Mouse (Mus musculus) liver, embryonic 15.5 days (tissue): ENCODE data around the gene Agtrap. TPM values are rescaled to one million over a fixed set of nuclear protein-coding genes. Genes with fewer than 3 reads are reported as not detected.
A peak's percentile ranks its signal among the peaks of the same experiment; 100 is the strongest.
"Not testable (repeated sequence)": the region's sequence is repeated elsewhere in the genome, so short reads cannot be mapped to it uniquely, and the experiment has no call there.

Source experiments
- ATAC-seq: fragments of 200-750 bp; cut with Nextera tagmentation; 2 replicates; pipeline ENCODE4 v1.8.0; 2017; ENCODE audit warnings: moderate number of reproducible peaks, mild to moderate bottlenecking, moderate library complexity; ENCODE audit not compliant: insufficient read depth
- H3K27ac ChIP-seq: fragments of 300-500 bp; sonication (generic); replicated peaks from 2 replicates; pipeline ENCODE4 v1.5.1; 2015; ENCODE audit warnings: mild to moderate bottlenecking, inconsistent platforms
- H3K27me3 ChIP-seq: fragments of 300-500 bp; sonication (generic); 2 replicates; pipeline ENCODE4 v1.6.1; 2015; ENCODE audit warnings: mild to moderate bottlenecking, inconsistent platforms
- H3K36me3 ChIP-seq: fragments of 300-500 bp; sonication (generic); replicated peaks from 2 replicates; pipeline ENCODE4 v1.6.1; 2015; ENCODE audit warnings: moderate library complexity, mild to moderate bottlenecking, inconsistent platforms
- H3K4me1 ChIP-seq: fragments of 300-500 bp; sonication (generic); replicated peaks from 2 replicates; pipeline ENCODE4 v1.6.1; 2015; ENCODE audit warnings: inconsistent platforms
- H3K4me2 ChIP-seq: fragments of 300-500 bp; sonication (generic); 2 replicates; pipeline ENCODE4 v1.6.1; 2015; ENCODE audit warnings: moderate library complexity, mild to moderate bottlenecking, inconsistent platforms
- H3K4me3 ChIP-seq: fragments of 300-500 bp; sonication (generic); replicated peaks from 2 replicates; pipeline ENCODE4 v1.5.1; 2015; ENCODE audit warnings: mild to moderate bottlenecking, inconsistent platforms
- H3K9ac ChIP-seq: fragments of 300-500 bp; sonication (generic); 2 replicates; pipeline ENCODE4 v1.6.1; 2015; ENCODE audit warnings: moderate library complexity, mild to moderate bottlenecking, inconsistent platforms
- H3K9me3 ChIP-seq: fragments of 300-500 bp; sonication (generic); replicated peaks from 2 replicates; pipeline ENCODE4 v1.6.1; 2016; ENCODE audit warnings: inconsistent platforms
- whole genome bisulfite sequencing: fragments of 180-500 bp; shearing (Covaris S2); methylation state at CpG from one replicate; pipeline ENCODE4 v1.1.7; 2015; ENCODE audit warnings: mixed read lengths; ENCODE audit not compliant: insufficient replicate concordance; 5-methylcytosine and 5-hydroxymethylcytosine counted together
- polyA plus RNA-seq: library from polyadenylated mRNA; unstranded; fragments of >200 nt; fragmentation: Nextera tagmentation; extraction: Ambion mirVana; gene quantifications from 2 replicates; pipeline ENCODE4 v1.2.1, GENCODE M21; 2015

Agtrap gene
- polyA plus RNA-seq, 1 experiment from 2014 or later, result 11.0 TPM

- Histone ChIP-seq H3K4me3 (no peak overlapping the region), H3K9me3 (no peaks in the 10 kb centered on the region), H3K36me3 (peaks cover 62% of the 10 kb centered on the region), H3K9ac (no peak overlapping the region), H3K27ac (no peak overlapping the region), H3K4me2 (no peak overlapping the region), H3K4me1 (peaks cover 19% of the 10 kb centered on the region), H3K27me3 (no peaks in the 10 kb centered on the region)
- WGBS, result 60% methylated on average over 5 of the region's 5 CpGs
- ATAC-seq, result no peak
Observed at GRCm38 (mm10) chr4:148057661-148058209, 30.1 kb downstream of the Agtrap start.

GRCm38 (mm10) chr4:148056801-148057200, 31.0 kb downstream of the Agtrap start:
- peak overlapping the region; percentile 51 for H3K27ac ChIP-seq
- peaks cover 72% of the 10 kb centered on the region for H3K36me3 ChIP-seq
- 83% methylated on average over 4 of the region's 4 CpGs for WGBS
- no peaks in the 10 kb centered on the region for H3K27me3 ChIP-seq
- no peak overlapping the region for H3K9ac ChIP-seq
- peak; percentile 45 for ATAC-seq
- no peaks in the 10 kb centered on the region for H3K9me3 ChIP-seq
- H3K4me3 ChIP-seq, result no peak overlapping the region
- H3K4me1 ChIP-seq, result peaks cover 19% of the 10 kb centered on the region
- H3K4me2 ChIP-seq, result no peak overlapping the region

DNA sequence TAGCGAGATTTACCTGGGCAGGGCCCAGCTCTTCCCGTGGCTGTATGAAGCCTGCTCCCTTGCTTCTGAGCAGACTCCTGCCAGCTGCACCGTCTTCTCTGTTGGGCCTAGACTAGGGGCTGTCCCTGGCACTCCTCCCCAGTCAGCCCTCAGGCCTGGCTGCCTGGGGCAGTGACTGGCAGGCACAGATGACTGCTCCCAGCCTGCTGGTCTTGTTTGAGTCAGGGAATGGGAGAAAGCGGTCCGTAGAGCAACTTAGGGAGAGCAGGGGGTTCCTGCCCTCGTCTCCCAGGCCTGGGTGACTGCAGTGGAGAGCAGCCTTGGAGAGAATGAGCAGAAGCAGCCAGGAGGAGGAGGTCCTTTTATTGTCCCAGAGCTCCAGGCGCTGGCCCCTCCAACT, 31.6 kb downstream of the Agtrap start:
- ATAC-seq, result no peak
- no peak overlapping the region for H3K4me3 ChIP-seq
- no peaks in the 10 kb centered on the region for H3K9me3 ChIP-seq
- H3K27ac ChIP-seq, result peak overlapping the region; percentile 51; the same call in 1 of the 2 replicates
- peaks cover 77% of the 10 kb centered on the region for H3K36me3 ChIP-seq
- peaks cover 19% of the 10 kb centered on the region for H3K4me1 ChIP-seq
- H3K9ac ChIP-seq, result no peak overlapping the region
- H3K27me3 ChIP-seq, result no peaks in the 10 kb centered on the region
- WGBS, result 74% methylated on average over 7 of the region's 7 CpGs
- H3K4me2 ChIP-seq, result no peak overlapping the region

DNA sequence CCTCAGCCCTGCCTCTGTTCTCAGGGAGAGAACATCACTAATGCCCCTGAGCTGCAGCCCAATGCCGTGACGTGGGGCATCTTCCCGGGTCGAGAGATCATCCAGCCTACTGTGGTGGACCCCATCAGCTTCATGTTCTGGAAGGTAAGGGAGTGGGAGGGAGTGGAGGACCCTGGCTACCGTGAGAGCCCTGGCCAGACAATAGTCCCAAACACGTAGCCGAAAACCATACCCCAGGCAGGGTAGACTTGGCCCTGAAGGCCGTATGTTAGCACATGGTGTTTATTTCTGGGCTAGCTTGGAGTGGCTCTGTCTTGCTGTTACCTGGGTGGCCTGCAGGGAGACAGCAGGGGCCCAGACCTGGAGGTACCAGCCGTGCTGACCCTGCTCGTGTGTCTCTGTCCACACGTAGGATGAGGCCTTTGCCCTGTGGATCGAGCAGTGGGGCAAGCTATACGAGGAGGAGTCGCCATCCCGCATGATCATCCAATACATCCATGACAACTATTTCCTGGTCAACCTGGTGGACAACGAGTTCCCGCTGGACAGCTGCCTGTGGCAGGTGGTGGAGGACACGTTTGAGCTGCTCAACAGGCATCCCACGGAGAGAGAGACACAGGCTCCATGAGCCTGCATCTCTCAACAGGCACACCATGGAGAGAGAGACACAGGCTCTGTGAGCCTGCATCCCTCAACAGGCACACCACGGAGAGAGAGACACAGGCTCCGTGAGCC, 32.7 kb downstream of the Agtrap start:
- H3K9me3 ChIP-seq, result no peaks in the 10 kb centered on the region
- peaks cover 16% of the 10 kb centered on the region for H3K4me1 ChIP-seq
- no peak overlapping the region for H3K4me2 ChIP-seq
- H3K4me3 ChIP-seq, result no peak overlapping the region
- no peak overlapping the region for H3K27ac ChIP-seq
- peaks cover 88% of the 10 kb centered on the region for H3K36me3 ChIP-seq
- H3K27me3 ChIP-seq, result no peaks in the 10 kb centered on the region
- ATAC-seq, result no peak
- 87% methylated on average over 21 of the region's 21 CpGs for WGBS
- H3K9ac ChIP-seq, result no peak overlapping the region

DNA sequence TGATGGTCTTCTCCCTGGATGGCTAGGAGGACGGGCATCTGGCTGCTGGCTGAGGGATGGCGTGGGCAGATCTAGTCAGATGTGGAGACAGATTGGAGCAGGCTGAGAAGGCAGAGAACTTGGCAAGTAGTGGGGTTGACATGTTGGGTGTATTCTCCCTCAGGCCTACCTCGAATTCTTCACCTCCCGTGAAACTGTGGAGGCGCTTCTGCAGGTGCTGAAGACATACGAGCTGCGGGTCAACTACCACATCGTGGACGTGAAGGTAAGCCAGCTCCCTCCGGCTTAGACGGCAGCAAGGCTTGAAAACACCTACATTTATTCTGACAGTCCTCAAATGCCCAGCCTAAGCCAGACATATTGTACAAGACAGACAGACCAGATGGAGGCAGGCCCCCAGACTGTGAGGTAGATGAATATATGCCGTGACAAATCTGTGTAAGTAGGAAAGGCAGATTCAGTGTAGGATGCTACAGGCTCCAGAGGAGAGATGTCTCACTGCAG, 34.4 kb downstream of the Agtrap start:
- Histone ChIP-seq H3K27me3 (no peaks in the 10 kb centered on the region), H3K9me3 (no peaks in the 10 kb centered on the region), H3K36me3 (peaks cover 99% of the 10 kb centered on the region), H3K4me1 (peaks cover 15% of the 10 kb centered on the region), H3K27ac (no peak overlapping the region), H3K4me3 (no peak overlapping the region), H3K9ac (no peak overlapping the region), H3K4me2 (no peak overlapping the region)
- 85% methylated on average over 12 of the region's 12 CpGs for WGBS
- ATAC-seq, result no peak

DNA sequence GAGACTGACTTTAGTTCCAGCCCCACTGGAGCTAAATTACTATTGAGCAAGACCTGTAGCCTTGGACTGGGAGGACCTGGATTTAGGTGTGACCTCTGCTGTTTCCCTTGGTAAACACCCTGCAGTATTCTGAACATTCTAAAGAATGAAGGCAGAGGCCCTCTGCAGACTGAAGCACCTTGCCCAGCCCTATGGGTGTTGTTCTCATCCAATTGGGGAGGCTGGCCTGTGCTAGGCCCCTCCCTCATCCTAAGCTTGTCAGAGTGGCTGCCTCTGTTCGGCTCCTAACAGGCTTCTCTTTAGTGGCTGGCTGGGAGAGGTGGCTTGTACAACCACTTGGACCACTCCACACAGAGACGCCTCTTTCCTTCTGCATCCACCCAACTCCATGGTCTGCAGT, 34.9 kb downstream of the Agtrap start:
- Histone ChIP-seq H3K4me2 (no peak overlapping the region), H3K27me3 (no peaks in the 10 kb centered on the region), H3K9me3 (no peaks in the 10 kb centered on the region), H3K36me3 (peaks cover 100% of the 10 kb centered on the region), H3K4me3 (no peak overlapping the region), H3K27ac (no peak overlapping the region), H3K4me1 (peaks cover 19% of the 10 kb centered on the region), H3K9ac (no peak overlapping the region)
- WGBS, result 79% methylated on average over 2 of the region's 2 CpGs
- ATAC-seq, result no peak

DNA sequence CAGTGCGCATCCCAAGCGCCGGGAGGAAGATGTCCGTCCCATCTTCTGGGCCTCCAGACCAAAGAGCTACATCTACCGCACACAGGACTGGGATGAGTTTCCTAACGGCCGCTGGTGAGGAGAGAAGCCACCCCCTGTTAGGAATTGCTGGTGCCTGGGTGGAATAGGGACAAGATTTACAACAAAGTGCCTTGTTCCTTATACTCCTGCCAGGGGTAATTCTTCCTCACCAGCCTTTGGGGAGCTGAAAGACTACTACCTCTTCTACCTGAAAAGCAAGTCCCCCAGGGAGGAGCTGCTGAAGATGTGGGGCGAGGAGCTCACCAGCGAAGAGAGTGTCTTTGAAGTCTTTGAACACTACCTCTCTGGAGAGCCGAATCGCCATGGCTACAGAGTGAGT, 35.9 kb downstream of the Agtrap start:
- no peak for ATAC-seq
- H3K9me3 ChIP-seq, result no peaks in the 10 kb centered on the region
- no peak overlapping the region for H3K4me2 ChIP-seq
- no peak overlapping the region for H3K27ac ChIP-seq
- peaks cover 95% of the 10 kb centered on the region for H3K36me3 ChIP-seq
- H3K4me3 ChIP-seq, result no peak overlapping the region
- WGBS, result 90% methylated on average over 11 of the region's 11 CpGs
- H3K4me1 ChIP-seq, result peaks cover 30% of the 10 kb centered on the region
- no peaks in the 10 kb centered on the region for H3K27me3 ChIP-seq
- H3K9ac ChIP-seq, result no peak overlapping the region

DNA sequence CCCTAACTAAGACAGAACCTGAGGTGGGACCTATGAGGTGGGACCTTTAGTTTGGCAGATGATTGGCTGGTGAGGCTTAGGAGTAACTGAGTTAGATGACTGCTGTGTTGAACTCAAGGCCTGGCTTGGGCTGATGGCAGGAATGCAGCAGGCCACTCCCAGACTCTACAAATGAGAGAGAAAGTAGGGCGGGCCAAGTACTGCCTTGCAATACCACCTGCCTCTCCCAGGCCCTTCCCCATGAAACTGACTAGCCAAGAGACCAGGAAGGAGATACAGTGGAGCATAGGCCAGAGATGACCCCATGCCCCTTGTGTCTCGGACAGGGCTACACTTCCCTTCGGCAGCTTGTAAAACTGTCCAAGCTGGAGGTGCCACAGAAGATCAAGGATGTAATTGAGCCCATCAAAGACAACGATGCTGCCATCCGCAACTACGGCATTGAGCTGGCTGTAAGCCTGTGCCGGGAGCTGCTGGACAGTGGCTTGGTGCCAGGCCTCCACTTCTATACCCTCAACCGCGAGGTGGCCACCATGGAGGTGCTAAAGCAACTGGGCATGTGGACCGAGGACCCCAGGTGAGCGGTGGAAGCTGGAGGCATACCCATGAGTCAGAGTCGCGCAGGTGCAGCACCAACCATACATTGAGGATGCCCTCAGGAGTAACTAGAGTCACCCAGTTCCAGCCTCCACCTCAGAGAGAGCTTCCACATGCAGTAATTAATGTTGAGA, 36.6 kb downstream of the Agtrap start:
- no peak overlapping the region for H3K27ac ChIP-seq
- no peak overlapping the region for H3K4me3 ChIP-seq
- H3K4me1 ChIP-seq, result peaks cover 37% of the 10 kb centered on the region
- no peaks in the 10 kb centered on the region for H3K27me3 ChIP-seq
- H3K36me3 ChIP-seq, result peaks cover 88% of the 10 kb centered on the region
- no peak overlapping the region for H3K4me2 ChIP-seq
- 87% methylated on average over 13 of the region's 13 CpGs for WGBS
- ATAC-seq, result no peak
- H3K9ac ChIP-seq, result no peak overlapping the region
- H3K9me3 ChIP-seq, result no peaks in the 10 kb centered on the region

- not testable (repeated sequence) for H3K9me3 ChIP-seq, ATAC-seq
- whole genome bisulfite sequencing, result 85% methylated on average over 3 of the region's 3 CpGs
Observed at GRCm38 (mm10) chr4:148050396-148050914, 37.4 kb downstream of the Agtrap start.

DNA sequence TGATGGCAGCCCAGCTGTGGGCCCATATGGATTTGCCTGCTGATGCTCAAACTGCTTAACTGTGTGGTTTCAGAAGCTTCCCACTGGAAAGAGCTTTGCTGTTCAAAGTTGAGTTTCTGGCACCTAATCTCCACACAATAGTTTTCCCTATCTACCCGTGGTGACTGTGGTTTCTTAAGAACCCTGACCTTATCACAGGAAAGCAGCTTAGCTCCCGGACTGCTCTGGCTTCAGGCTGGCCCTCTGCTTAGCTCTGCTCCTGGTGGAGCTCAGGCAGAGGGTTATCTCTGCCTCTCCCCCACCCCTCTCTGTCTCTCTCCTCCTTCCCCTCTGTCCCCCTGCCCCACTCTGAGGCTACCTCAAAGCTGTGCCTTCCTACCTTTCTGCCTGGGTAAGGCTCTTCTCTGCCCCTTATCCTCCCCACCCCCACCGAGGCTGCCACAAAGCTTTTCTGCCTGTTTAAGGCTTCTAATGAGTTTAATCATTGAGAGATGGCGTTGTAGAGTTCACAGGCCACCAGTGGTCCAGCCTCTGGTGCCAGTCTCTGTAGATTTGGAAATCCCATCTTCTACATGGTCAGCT, 41.3 kb downstream of the Agtrap start:
- WGBS, result 14% methylated on average over 4 of the region's 4 CpGs
- Histone ChIP-seq H3K4me2 (peak overlapping the region; percentile 56), H3K4me3 (no peak overlapping the region), H3K9me3 (no peaks in the 10 kb centered on the region), H3K36me3 (peaks cover 75% of the 10 kb centered on the region), H3K9ac (peak overlapping the region; percentile 7), H3K27ac (peak overlapping the region; percentile 88), H3K4me1 (peaks cover 81% of the 10 kb centered on the region), H3K27me3 (no peaks in the 10 kb centered on the region)
- ATAC-seq, result peak; percentile 89

More at GRCm38 (mm10) chr4:148050396-148050914, 37.4 kb downstream of the Agtrap start:
- H3K4me3 ChIP-seq, H3K27me3 ChIP-seq, H3K27ac ChIP-seq, H3K9ac ChIP-seq, H3K4me2 ChIP-seq: not testable (repeated sequence)
- Histone ChIP-seq H3K4me1 (peaks cover 45% of the 10 kb centered on the region), H3K36me3 (peaks cover 84% of the 10 kb centered on the region)

DNA sequence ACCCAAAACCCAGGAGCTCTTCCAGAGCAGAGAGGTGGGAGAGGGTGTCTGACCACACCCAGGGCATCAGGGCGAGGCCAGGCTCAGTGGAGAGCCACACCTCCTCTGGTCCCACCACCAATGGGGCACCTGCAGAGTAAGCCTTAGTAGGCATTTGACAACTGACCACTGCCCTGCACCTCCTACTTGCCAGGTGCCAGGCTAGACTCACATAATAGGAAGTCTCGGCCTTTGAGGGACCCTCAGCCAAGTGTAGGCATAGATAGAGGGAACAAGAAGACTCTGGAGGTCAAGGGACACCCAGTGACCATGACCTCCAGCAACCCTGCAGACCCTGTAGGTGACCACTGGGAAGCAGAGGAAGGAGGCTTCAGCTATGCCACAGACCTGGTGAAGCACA, 43.7 kb downstream of the Agtrap start:
- Histone ChIP-seq H3K4me3 (no peak overlapping the region), H3K9ac (peak overlapping the region; percentile 11; the same call in 1 of the 2 replicates)

More for the DNA sequence above, 43.7 kb downstream of the Agtrap start:
- WGBS, result 53% methylated on average over 2 of the region's 2 CpGs
- H3K9me3 ChIP-seq, result no peaks in the 10 kb centered on the region
- H3K27me3 ChIP-seq, result no peaks in the 10 kb centered on the region
- ATAC-seq, result no peak
- H3K27ac ChIP-seq, result peak overlapping the region; percentile 88; the same call in 1 of the 2 replicates
- peak overlapping the region; percentile 46 for H3K4me2 ChIP-seq
- H3K4me1 ChIP-seq, result peaks cover 97% of the 10 kb centered on the region
- peaks cover 51% of the 10 kb centered on the region for H3K36me3 ChIP-seq
